Mouse (Mus musculus) lung, adult 18-20 months (tissue): ENCODE measurements around the gene Eif2b5.

ENCODE experiments used
- DNase-seq, 2 experiments: peaks; one replicate each; pipeline ENCODE4 v3.0.0; 2022; ENCODE audit warnings: mixed read lengths in 2 of 2

Eif2b5 gene

GRCm38 (mm10) chr16:20490581-20490980 is 8.0 kb upstream of the Eif2b5 start:
- no peak for DNase-seq

GRCm38 (mm10) chr16:20491301-20491700 is 7.3 kb upstream of the Eif2b5 start:
- DNase-seq: no peak

GRCm38 (mm10) chr16:20493452-20493851 is 5.2 kb upstream of the Eif2b5 start:
- DNase-seq: no peak

- peak; percentile 54 to 76 for DNase-seq
Observed at GRCm38 (mm10) chr16:20496671-20497600, 1.7 kb upstream of the Eif2b5 start.

- no peak for DNase-seq
Observed at GRCm38 (mm10) chr16:20497980-20498676, 489 bp upstream of the Eif2b5 start.

- DNase-seq: no peak
Observed at GRCm38 (mm10) chr16:20506000-20506399, 7.4 kb downstream of the Eif2b5 start.

GRCm38 (mm10) chr16:20509349-20509748 is 10.7 kb downstream of the Eif2b5 start:
- DNase-seq: peak; percentile 40 to 51

- no peak for DNase-seq
Observed at GRCm38 (mm10) chr16:20511277-20511847, 12.7 kb downstream of the Eif2b5 start.

GRCm38 (mm10) chr16:20516032-20516431 is 17.4 kb downstream of the Eif2b5 start:
- no peak for DNase-seq

GRCm38 (mm10) chr16:20516726-20517201 is 18.1 kb downstream of the Eif2b5 start, which contains the start of gene Dvl3:
Gene Dvl3, plus strand, starts transcription at chr16:20516982.
- DNase-seq: peak; percentile 92 to 94

GRCm38 (mm10) chr16:20517216-20517615 is 18.6 kb downstream of the Eif2b5 start:
- DNase-seq: no peak

GRCm38 (mm10) chr16:20517701-20518374 is 19.2 kb downstream of the Eif2b5 start:
- DNase-seq: peak in 1 of 2 experiments; percentile 29

GRCm38 (mm10) chr16:20523886-20524285 is 25.3 kb downstream of the Eif2b5 start:
- no peak for DNase-seq

GRCm38 (mm10) chr16:20528779-20529178 is 30.2 kb downstream of the Eif2b5 start:
- no peak for DNase-seq

- DNase-seq: no peak
Observed at GRCm38 (mm10) chr16:20529375-20529774, 30.8 kb downstream of the Eif2b5 start.

GRCm38 (mm10) chr16:20530941-20531340 is 32.3 kb downstream of the Eif2b5 start:
- no peak for DNase-seq

GRCm38 (mm10) chr16:20534617-20535295 is 36.1 kb downstream of the Eif2b5 start:
- no peak for DNase-seq

- DNase-seq: peak; percentile 97 to 98
Observed at GRCm38 (mm10) chr16:20535296-20536080, 36.9 kb downstream of the Eif2b5 start, which contains the start of gene Ap2m1. Gene Ap2m1, plus strand, starts transcription at chr16:20535478.

GRCm38 (mm10) chr16:20536081-20536665 is 37.6 kb downstream of the Eif2b5 start:
- no peak for DNase-seq

GRCm38 (mm10) chr16:20537071-20537471 is 38.5 kb downstream of the Eif2b5 start:
- peak in 1 of 2 experiments; percentile 33 for DNase-seq
